Mouse (Mus musculus) midbrain, embryonic 11.5 days (tissue): Measurements from ENCODE around the gene Nptn. TPM values are rescaled to one million over a fixed set of nuclear protein-coding genes. Genes with fewer than 3 reads are reported as not detected.

Source experiments
- ATAC-seq: fragments of 200-750 bp; cut with Nextera tagmentation; 2 replicates; pipeline ENCODE4 v1.8.0; 2017; ENCODE audit warnings: moderate TSS enrichment, moderate library complexity; ENCODE audit not compliant: low FRiP score
- DNase-seq: peaks from one replicate; pipeline ENCODE4 v3.0.0; 2015; ENCODE audit warnings: low spot score; ENCODE audit errors: missing footprints
- H3K27ac ChIP-seq: fragments of 300-500 bp; sonication (generic); 2 replicates; pipeline ENCODE4 v1.5.1; 2014; ENCODE audit warnings: low read depth, low read length
- H3K27me3 ChIP-seq: fragments of 300-500 bp; sonication (generic); 2 replicates; pipeline ENCODE4 v1.6.1; 2014; ENCODE audit warnings: mild to moderate bottlenecking, low read length, moderate library complexity, mixed read lengths; ENCODE audit not compliant: control insufficient read depth, insufficient read depth
- H3K36me3 ChIP-seq: fragments of 300-500 bp; sonication (generic); 2 replicates; pipeline ENCODE4 v1.6.1; 2014; ENCODE audit warnings: mild to moderate bottlenecking, low read length, moderate library complexity, mixed read lengths; ENCODE audit not compliant: control insufficient read depth, insufficient read depth
- H3K4me1 ChIP-seq: fragments of 300-500 bp; sonication (generic); 2 replicates; pipeline ENCODE4 v1.6.1; 2014; ENCODE audit warnings: low read length; ENCODE audit not compliant: control insufficient read depth, insufficient read depth
- H3K4me2 ChIP-seq: fragments of 300-500 bp; sonication (generic); 2 replicates; pipeline ENCODE4 v1.6.1; 2014; ENCODE audit warnings: mild to moderate bottlenecking, moderate library complexity
- H3K4me3 ChIP-seq: fragments of 300-500 bp; sonication (generic); 2 replicates; pipeline ENCODE4 v1.5.1; 2014; ENCODE audit warnings: low read depth, low read length
- H3K9ac ChIP-seq: fragments of 300-500 bp; sonication (generic); 2 replicates; pipeline ENCODE4 v1.6.1; 2014; ENCODE audit warnings: low read length
- H3K9me3 ChIP-seq: fragments of 300-500 bp; sonication (generic); 2 replicates; pipeline ENCODE4 v1.6.1; 2016; ENCODE audit warnings: low read length; ENCODE audit not compliant: control insufficient read depth
- WGBS: fragments of 180-500 bp; shearing (Covaris S2); extraction: QIAGEN DNeasy Blood & Tissue Kit; methylation state at CpG from one replicate; pipeline ENCODE4 v1.1.7; 2014; 5-methylcytosine and 5-hydroxymethylcytosine counted together
- polyA plus RNA-seq: library from polyadenylated mRNA; unstranded; fragments of >200 nt; fragmentation: Nextera tagmentation; extraction: Ambion mirVana; gene quantifications from 2 replicates; pipeline ENCODE4 v1.2.1, GENCODE M21; 2014

Gene Nptn
- polyA plus RNA-seq, 1 experiment from 2014 or later, result 60.7 TPM

GRCm38 (mm10) chr9:58581283-58581930 lies 633 bp upstream of the Nptn start:
- ATAC-seq, result no peak
- H3K4me2 ChIP-seq, result peak overlapping the region; percentile 61
- H3K4me3 ChIP-seq, result peak overlapping the region; percentile 38
- no peak for DNase-seq
- peaks cover 12% of the 10 kb centered on the region for H3K4me1 ChIP-seq
- H3K9ac ChIP-seq, result peak overlapping the region; percentile 68
- no peaks in the 10 kb centered on the region for H3K36me3 ChIP-seq
- H3K27ac ChIP-seq, result peak overlapping the region; percentile 52
- no peaks in the 10 kb centered on the region for H3K27me3 ChIP-seq
- WGBS, result 32% methylated on average over 8 of the region's 8 CpGs
- no peaks in the 10 kb centered on the region for H3K9me3 ChIP-seq

- peak overlapping the region; percentile 88 for H3K9ac ChIP-seq
- H3K9me3 ChIP-seq, result no peaks in the 10 kb centered on the region
- H3K27me3 ChIP-seq, result no peaks in the 10 kb centered on the region
- H3K4me3 ChIP-seq, result peak overlapping the region; percentile 77
- under 1% methylated on average over 42 of the region's 42 CpGs for whole genome bisulfite sequencing
- peak overlapping the region; percentile 74 for H3K4me2 ChIP-seq
- H3K36me3 ChIP-seq, result no peaks in the 10 kb centered on the region
- ATAC-seq (0 out of 2 replicates have a peak, but pooled peaks have one; percentile 1), DNase-seq (peak; percentile 96)
- H3K4me1 ChIP-seq, result peaks cover 12% of the 10 kb centered on the region
- peak overlapping the region; percentile 93 for H3K27ac ChIP-seq
Observed at GRCm38 (mm10) chr9:58582581-58583266, 684 bp downstream of the Nptn start.

- H3K36me3 ChIP-seq, result no peaks in the 10 kb centered on the region
- DNase-seq (no peak), ATAC-seq (no peak)
- peak overlapping the region; percentile 88 for H3K9ac ChIP-seq
- peak overlapping the region; percentile 77 for H3K4me3 ChIP-seq
- peaks cover 12% of the 10 kb centered on the region for H3K4me1 ChIP-seq
- peak overlapping the region; percentile 74 for H3K4me2 ChIP-seq
- H3K27me3 ChIP-seq, result no peaks in the 10 kb centered on the region
- 0% methylated on average over 8 of the region's 8 CpGs for WGBS
- peak overlapping the region; percentile 93 for H3K27ac ChIP-seq
- no peaks in the 10 kb centered on the region for H3K9me3 ChIP-seq
Observed at GRCm38 (mm10) chr9:58583267-58583641, 1.2 kb downstream of the Nptn start.

GRCm38 (mm10) chr9:58584323-58584722 lies 2.3 kb downstream of the Nptn start:
- Histone ChIP-seq H3K9ac (no peak overlapping the region), H3K4me3 (no peak overlapping the region), H3K27me3 (no peaks in the 10 kb centered on the region), H3K36me3 (no peaks in the 10 kb centered on the region), H3K27ac (no peak overlapping the region), H3K4me1 (peaks cover 12% of the 10 kb centered on the region), H3K9me3 (no peaks in the 10 kb centered on the region), H3K4me2 (no peak overlapping the region)
- 82% methylated on average over 1 of the region's 1 CpGs for WGBS
- ATAC-seq, result no peak
- no peak for DNase-seq

GRCm38 (mm10) chr9:58588657-58589056 lies 6.6 kb downstream of the Nptn start:
- no peaks in the 10 kb centered on the region for H3K9me3 ChIP-seq

GRCm38 (mm10) chr9:58595313-58595712 lies 13.3 kb downstream of the Nptn start:
- Histone ChIP-seq H3K9me3 (no peaks in the 10 kb centered on the region), H3K4me1 (no peaks in the 10 kb centered on the region), H3K9ac (no peak overlapping the region), H3K27ac (no peak overlapping the region), H3K4me2 (no peak overlapping the region), H3K36me3 (no peaks in the 10 kb centered on the region), H3K4me3 (no peak overlapping the region), H3K27me3 (no peaks in the 10 kb centered on the region)
- ATAC-seq, result no peak
- WGBS, result 93% methylated on average over 1 of the region's 1 CpGs
- DNase-seq, result no peak

More at GRCm38 (mm10) chr9:58588657-58589056, 6.6 kb downstream of the Nptn start:
- no peaks in the 10 kb centered on the region for H3K36me3 ChIP-seq
- peaks cover 3% of the 10 kb centered on the region; the same call in 1 of the 2 replicates for H3K4me1 ChIP-seq
- no peak for ATAC-seq
- 88% methylated on average over 4 of the region's 4 CpGs for WGBS
- no peak overlapping the region for H3K9ac ChIP-seq
- no peak overlapping the region for H3K27ac ChIP-seq
- H3K27me3 ChIP-seq, result no peaks in the 10 kb centered on the region
- no peak for DNase-seq
- H3K4me3 ChIP-seq, result no peak overlapping the region
- no peak overlapping the region for H3K4me2 ChIP-seq

DNA sequence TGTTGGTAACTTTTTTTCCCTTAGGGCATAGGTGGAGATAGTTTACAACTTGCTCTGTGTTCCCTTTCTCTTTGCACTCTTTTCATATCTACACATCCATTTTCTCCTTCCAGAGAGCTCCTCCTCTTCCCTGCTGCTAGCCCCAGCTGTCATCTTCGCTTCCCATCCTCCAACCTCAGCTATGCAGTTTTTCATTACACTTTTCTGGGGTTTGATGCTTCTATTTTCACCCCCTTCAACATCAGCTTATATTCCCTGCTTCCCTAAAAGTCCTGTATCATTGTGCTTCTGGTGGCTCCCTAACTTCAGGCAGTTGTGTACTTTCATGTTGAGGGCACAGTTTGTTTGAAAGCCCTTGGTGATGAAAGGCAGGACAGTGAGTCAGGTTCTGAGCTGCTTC lies 31.8 kb downstream of the Nptn start:
- H3K4me2 ChIP-seq, result no peak overlapping the region
- no peaks in the 10 kb centered on the region for H3K36me3 ChIP-seq
- no peak overlapping the region for H3K4me3 ChIP-seq
- no peak for DNase-seq
- H3K9me3 ChIP-seq, result no peaks in the 10 kb centered on the region
- no peaks in the 10 kb centered on the region for H3K4me1 ChIP-seq
- no peak overlapping the region for H3K9ac ChIP-seq
- ATAC-seq, result no peak
- H3K27me3 ChIP-seq, result no peaks in the 10 kb centered on the region
- H3K27ac ChIP-seq, result no peak overlapping the region
- 88% methylated on average over 1 of the region's 1 CpGs for WGBS

- no peak for DNase-seq
- WGBS, result 82% methylated on average over 3 of the region's 3 CpGs
- Histone ChIP-seq H3K4me3 (no peak overlapping the region), H3K9ac (no peak overlapping the region), H3K36me3 (no peaks in the 10 kb centered on the region), H3K27ac (no peak overlapping the region), H3K27me3 (no peaks in the 10 kb centered on the region), H3K9me3 (no peaks in the 10 kb centered on the region), H3K4me1 (no peaks in the 10 kb centered on the region), H3K4me2 (no peak overlapping the region)
- no peak for ATAC-seq
Observed at GRCm38 (mm10) chr9:58615064-58615938, 33.3 kb downstream of the Nptn start.

- no peak overlapping the region for H3K4me3 ChIP-seq
- H3K27me3 ChIP-seq, result no peaks in the 10 kb centered on the region
- no peak overlapping the region for H3K4me2 ChIP-seq
- WGBS, result 94% methylated on average over 1 of the region's 1 CpGs
- H3K4me1 ChIP-seq, result no peaks in the 10 kb centered on the region
- no peak overlapping the region for H3K9ac ChIP-seq
- ATAC-seq, result no peak
- H3K36me3 ChIP-seq, result no peaks in the 10 kb centered on the region
- H3K9me3 ChIP-seq, result no peaks in the 10 kb centered on the region
- H3K27ac ChIP-seq, result no peak overlapping the region
- DNase-seq, result no peak
Observed at GRCm38 (mm10) chr9:58623009-58623408, 41.0 kb downstream of the Nptn start.
